Mouse (Mus musculus): Measurements from ENCODE around the gene Ddx39b.
A peak's percentile ranks its signal among the peaks of the same experiment; 100 is the strongest.
"Not testable (repeated sequence)": the region's sequence is repeated elsewhere in the genome, so short reads cannot be mapped to it uniquely, and the experiment has no call there.

The Ddx39b gene

DNA sequence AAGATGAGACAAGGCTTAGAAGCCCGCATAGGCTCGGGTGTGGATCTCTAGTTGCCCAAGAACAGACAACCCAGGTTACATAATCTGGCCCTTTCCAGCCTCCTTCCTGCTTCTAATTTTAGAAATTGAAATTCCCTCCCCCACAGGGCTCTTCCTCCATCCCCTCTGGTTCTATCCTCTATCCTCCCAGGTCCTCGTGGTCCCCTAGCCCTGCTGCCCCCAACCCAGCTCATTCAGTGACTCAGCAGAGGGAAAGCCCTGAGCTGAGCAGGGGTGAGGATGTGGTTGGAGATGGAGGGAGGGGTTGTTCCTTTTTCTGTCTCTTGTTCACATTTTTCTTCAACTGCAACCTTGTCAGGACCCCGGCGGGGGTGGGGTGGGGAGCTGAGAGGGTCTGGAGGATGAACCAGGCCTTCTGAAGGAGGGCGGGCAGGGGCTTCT, 21.9 kb upstream of the Ddx39b start:
- no peak for DNase-seq (ENCODE audit: low spot score)

DNA sequence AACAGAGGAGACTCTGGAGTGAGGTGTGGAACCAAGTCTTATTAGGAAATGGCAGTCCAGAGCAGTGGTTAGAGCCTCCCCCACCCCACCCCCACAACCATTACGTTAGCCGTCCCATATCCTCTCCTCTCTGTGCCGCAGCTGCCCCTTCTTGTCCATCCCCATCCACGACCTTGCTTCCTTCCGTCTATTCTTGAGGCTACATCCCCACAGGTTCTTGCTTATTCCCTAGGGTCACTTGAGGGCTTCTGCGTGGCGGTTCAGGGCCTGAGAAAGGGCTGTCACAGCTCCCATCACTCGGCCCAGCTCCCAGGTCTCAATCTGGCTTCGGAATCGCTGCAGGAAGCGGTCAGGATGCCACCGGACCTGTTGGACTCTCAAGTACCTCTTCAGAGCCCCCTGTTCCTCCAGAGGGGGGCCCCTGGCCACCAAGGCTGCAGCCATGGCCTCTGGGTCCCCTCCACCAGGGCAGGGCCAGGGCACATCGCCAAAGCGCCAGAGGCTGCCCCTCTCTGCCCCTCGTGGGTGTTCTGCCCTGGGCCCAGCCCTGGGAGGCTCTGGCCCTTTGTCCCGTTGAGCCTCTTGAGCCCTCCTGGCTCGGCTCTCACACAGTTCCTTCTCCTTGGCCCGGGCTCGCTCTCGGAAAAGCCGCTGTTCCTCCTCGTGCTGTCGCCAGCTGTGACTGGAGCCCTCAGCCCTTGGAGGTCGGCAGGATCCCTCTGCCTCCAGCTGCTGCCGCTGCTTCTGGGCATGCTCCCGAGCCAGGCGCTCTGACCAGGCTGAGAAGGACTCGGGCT, 21.2 kb upstream of the Ddx39b start, which contains the start of gene Gm16181:
Gene Gm16181, plus strand, starts transcription at position 679 of the 797 bp plus-strand sequence.
- no peak for DNase-seq (ENCODE audit: low spot score)

- DNase-seq (ENCODE audit: low spot score), result no peak
These were observed 19.2 kb upstream of the Ddx39b start for GRCm38 (mm10) chr17:35222299-35222698.

GRCm38 (mm10) chr17:35224641-35225040, 16.9 kb upstream of the Ddx39b start:
- DNase-seq (ENCODE audit: low spot score), result no peak

DNA sequence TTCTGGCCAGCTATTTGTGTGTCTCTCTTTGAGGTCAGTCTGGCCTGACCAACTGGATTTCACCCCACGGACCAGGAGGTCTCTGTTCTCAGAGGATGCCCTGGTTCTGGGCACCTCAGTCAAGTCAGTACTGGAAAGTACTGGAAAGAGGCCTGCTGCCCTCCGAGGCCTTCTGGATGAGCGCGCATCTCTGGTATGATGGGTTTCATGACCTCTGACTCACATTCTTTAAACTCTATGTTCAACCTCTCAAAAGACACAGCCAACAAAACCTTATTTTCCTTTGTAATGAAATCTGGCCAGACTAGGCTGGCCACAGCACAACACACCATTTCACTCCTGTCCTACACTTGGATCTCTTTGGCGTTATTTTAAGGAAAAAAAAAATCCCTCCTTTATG, 16.1 kb upstream of the Ddx39b start:
- no peak for DNase-seq (ENCODE audit: low spot score)

GRCm38 (mm10) chr17:35226561-35227046, 14.9 kb upstream of the Ddx39b start:
- DNase-seq (ENCODE audit: low spot score), result no peak

GRCm38 (mm10) chr17:35231022-35231421, 10.5 kb upstream of the Ddx39b start:
- no peak for DNase-seq (ENCODE audit: low spot score)

DNA sequence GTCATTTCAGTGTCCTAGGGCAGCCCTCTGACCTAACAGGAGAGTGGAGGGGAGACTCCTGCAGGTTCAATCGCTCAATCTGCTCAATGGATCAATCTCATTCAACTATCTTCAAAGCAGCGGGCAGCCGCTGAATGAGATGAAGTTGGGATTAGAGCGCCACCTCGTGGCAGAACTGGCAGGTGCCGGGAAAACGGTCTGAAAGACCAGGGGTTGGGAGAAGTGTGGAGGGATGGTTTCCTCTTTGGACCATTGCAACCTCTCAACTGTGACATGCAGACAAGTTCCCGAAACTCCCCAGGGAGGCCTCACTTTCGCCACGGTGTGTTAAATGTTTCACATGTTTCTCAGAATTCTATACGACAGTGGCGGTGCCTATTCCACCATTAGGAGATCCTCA, 9.5 kb upstream of the Ddx39b start:
- peak; percentile 62 for DNase-seq (ENCODE audit: low spot score)

- DNase-seq (ENCODE audit: low spot score), result no peak
These were observed 8.9 kb upstream of the Ddx39b start for GRCm38 (mm10) chr17:35232659-35233058.

DNA sequence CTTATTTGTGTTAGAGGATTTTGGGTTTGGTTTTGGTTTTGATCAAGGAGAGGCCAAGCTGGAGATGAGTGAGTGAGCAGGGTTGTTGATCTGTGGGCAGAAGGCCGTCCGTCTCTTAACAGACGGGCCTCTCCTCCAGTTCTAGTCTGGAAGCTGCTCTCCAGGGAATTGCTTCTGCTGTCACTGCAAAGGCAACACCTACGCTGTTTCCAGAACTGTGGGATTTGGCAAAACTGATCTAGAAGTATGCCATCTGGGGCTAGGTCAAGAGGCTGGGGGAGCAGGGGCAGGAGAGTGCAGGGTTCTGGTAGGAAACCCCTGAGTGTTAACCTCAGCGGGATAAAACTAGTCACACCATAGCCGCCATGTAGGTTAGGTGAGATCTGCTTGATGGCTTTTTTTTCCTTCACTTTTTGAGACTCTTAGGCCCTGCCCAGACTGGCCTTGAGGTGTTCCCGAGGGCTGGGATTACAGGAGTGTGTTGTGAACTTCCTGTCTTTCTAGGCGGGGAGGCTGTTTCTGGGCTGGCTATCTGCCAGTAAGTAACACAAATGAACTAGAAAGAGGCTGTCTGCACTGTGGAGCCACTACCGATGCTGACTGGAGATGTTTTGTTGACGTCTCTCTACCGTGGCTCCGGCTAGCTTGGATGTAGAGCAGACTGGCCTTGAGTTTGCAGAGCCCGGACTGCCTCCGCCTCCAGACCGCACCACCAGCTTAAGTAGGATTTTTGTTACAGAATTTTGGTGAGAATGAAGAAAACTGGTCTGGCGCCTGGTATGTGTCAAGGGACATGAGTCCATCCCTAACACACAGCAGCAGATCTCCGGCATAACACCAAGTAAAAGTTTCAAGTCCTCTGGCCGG, 8.2 kb upstream of the Ddx39b start, which contains the start of gene Atp6v1g2:
Gene Atp6v1g2, plus strand, starts transcription at position 547 of the 867 bp plus-strand sequence.
- DNase-seq (ENCODE audit: low spot score), result no peak

DNA sequence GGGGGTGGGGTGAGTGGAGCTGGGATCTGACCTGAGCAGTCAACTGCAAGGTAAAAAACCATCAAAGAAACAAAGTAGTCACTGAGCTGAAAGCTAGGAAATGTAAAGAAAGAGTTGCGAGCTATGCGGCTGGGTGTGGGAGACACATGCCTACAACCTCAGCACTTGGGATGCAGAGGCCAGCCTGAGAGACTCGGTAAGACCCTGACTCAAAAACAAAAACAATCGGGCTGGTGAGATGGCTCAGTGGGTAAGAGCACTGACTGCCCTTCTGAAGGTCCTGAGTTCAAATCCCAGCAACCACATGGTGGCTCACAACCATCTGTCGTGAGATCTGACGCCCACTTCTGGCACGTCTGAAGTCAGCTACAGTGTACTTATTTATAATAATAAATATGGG, 7.5 kb upstream of the Ddx39b start:
- not testable (repeated sequence) for DNase-seq (ENCODE audit: low spot score)

DNA sequence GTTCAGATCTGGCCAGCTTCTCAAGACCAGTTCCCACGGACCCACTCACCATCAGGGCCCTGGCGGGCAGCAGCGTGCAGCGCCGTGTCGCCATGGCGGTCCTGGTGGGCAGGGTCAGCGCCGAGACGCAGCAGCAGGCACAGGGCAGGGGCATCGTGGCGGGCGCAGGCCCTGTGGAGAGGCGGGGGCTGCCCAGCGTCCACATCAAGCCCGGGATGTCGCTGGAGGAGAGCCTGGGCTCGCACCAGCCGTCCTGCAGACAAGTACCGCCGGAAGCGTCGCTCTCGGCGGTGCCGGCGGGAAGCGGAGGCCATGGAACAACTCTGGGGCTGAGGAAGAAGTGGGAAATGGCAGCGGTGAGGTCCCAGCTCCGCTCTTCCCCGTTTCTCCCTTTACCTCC, 6.6 kb upstream of the Ddx39b start:
- DNase-seq (ENCODE audit: low spot score), result no peak

DNA sequence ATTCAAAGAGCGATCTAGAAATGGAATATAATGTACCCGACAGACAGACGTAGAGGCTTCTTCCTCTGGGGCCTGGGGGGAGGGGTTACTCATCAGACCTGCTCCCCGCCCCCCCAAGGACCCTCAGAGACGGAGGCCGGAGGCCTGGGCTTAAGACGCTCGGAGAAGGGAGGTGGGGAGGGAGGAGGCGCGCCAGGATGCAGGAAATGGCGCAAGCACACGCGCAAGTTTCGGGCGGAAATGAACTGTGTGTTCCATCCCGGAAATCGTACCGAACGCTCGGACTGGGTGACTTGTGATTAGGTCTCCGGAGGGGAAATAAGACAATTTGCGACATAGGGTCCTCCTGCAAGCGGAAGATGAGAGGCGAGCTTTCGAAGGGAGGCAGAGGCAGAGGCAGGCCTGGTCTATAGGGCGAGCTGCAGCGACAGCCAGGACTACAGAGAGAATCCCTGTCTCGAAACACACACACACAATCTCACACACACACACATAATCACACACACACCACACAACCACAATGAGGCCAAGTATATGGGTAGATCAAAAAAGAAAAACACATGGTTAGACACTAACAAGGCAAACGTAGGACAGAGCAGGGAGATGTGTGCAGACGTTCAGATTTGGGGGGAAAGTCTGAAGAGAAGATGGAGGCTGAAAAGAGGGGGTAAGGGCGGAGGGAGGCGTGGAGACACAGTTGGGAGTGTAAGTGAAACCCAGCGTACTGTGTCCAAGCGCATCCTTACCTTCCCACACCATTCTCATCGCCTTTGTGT, 5.7 kb upstream of the Ddx39b start, which contains the start of gene Nfkbil1:
Gene Nfkbil1, minus strand, starts transcription at position 179 of the 776 bp plus-strand sequence.
- peak; percentile 62 for DNase-seq (ENCODE audit: low spot score)

GRCm38 (mm10) chr17:35236390-35236746, 5.2 kb upstream of the Ddx39b start:
- peak; percentile 97 for DNase-seq (ENCODE audit: low spot score)

GRCm38 (mm10) chr17:35236996-35237395, 4.5 kb upstream of the Ddx39b start:
- no peak for DNase-seq (ENCODE audit: low spot score)

- DNase-seq (ENCODE audit: low spot score), result no peak
These were observed 4.0 kb upstream of the Ddx39b start for GRCm38 (mm10) chr17:35237504-35237903.

- no peak for DNase-seq (ENCODE audit: low spot score)
These were observed 1.8 kb upstream of the Ddx39b start for GRCm38 (mm10) chr17:35239700-35240099.

DNA sequence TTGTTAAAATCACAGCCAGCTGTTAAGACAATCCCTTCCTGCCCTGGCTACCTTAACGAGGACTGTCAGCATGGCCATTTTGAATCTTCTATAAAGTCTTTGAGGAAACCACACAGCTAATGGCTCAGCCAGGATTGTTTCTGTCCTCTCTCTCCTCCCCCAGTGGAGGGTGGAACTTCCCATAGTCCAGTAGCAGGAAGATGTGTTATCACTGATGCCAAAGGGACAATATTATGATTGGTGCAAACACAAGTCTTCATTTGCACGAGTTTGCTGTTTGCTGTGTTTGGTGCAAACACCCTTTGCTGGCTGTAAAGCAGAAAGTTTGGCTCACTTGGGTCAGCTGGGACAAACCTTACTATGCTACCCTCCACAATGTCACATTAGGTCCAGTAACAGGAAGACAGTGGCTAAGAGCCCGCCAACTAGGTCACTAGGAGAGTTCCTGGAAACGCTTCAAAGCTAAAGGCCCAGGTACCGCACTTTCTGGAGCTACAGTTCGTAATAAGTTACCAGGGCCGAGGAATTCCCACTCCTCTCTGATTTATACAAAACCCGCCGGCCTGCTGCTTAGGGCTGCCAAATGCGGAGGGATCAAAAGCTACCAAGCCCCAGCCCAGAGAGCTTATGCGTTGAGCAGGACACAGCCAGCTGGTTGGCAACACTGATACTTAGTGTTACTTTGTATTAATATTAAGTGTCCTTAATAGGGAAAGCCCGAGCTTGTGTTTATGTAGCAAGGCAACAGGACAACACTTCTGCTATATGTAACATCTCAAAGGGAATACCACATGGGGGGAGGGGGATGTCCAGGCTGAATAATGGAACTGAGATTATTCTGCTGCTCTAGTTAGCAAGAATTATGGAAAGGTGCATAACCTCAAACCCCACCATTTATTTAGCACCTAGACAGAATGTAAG, 902 bp upstream of the Ddx39b start:
- DNase-seq (ENCODE audit: low spot score), result no peak

- no peak for DNase-seq (ENCODE audit: low spot score)
These were observed 732 bp downstream of the Ddx39b start for GRCm38 (mm10) chr17:35242015-35242941.

- no peak for DNase-seq (ENCODE audit: low spot score)
These were observed 1.5 kb downstream of the Ddx39b start for GRCm38 (mm10) chr17:35243086-35243485.

Data from urinary bladder, postnatal 10 days (tissue).